Mouse (Mus musculus) E14TG2a.4 (cell line): ENCODE data around the gene Gm21119.
"Not testable (repeated sequence)": the region's sequence is repeated elsewhere in the genome, so short reads cannot be mapped to it uniquely, and the experiment has no call there.

Experiments used
- H3K27me3 ChIP-seq: 2 replicates; pipeline ENCODE4 v1.6.1; 2014; ENCODE audit warnings: low read length, control low read depth; ENCODE audit not compliant: insufficient read depth
- H3K36me3 ChIP-seq: 2 replicates; pipeline ENCODE4 v1.6.1; 2014; ENCODE audit warnings: low read length, control low read depth; ENCODE audit not compliant: insufficient read depth
- H3K4me1 ChIP-seq: replicated peaks from 2 replicates; pipeline ENCODE4 v1.6.1; 2014; ENCODE audit warnings: low read depth, low read length, control low read depth
- H3K4me3 ChIP-seq: replicated peaks from 2 replicates; pipeline ENCODE4 v1.5.1; 2014; ENCODE audit warnings: mild to moderate bottlenecking, low read length
- H3K9me3 ChIP-seq: 2 replicates; pipeline ENCODE4 v1.6.1; 2014; ENCODE audit warnings: low read length, control low read depth
- CTCF ChIP-seq: conservative IDR thresholded peaks from 2 replicates; pipeline ENCODE4 v1.5.1; 2014; ENCODE audit warnings: low read length

The Gm21119 gene

DNA sequence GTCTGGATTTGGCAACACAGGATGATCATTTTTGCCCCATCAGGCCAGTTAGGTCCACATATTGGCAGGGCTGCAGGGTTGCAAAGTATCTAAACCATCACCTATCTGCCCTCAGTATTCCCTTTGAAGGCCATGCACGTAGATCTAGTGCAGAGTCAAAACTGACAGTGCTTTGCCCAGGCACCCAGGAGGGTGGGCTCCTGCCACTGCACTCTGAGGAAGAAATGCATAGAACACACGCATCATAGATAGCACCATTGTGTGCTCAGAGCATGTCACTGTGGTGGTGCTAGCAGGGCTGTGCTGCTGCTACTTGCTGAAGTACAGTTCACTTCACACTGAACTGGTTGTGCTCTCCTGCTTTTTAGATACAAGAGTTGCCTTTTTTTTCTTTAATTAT, at the start of gene Gm21119:
Gene Gm21119 (plus strand): TSS at position 301 of the 400 bp plus-strand sequence.
- H3K4me3 ChIP-seq, H3K27me3 ChIP-seq, H3K4me1 ChIP-seq, H3K36me3 ChIP-seq, H3K9me3 ChIP-seq: not testable (repeated sequence)

DNA sequence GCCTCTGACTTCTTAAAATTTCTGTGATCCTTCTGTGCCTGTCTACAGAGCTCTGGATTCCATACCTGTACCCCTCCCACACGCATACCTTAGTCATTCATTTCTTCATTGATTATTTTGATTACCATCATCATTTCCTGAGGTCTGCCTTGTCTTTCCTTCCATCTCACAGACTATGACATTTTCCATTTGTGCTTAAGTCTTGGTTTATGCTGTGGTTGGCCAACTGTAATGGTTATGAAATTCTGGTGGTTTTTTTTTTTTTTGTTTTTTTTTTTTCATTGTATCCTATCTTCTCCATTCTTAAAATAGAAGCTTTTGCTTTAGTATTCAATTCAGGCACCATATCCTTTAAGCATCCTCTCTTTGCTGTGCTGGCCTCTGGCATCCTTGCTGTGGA, 48.0 kb upstream of the Gm21119 start:
- not testable (repeated sequence) for H3K4me1 ChIP-seq, H3K4me3 ChIP-seq, H3K36me3 ChIP-seq, H3K9me3 ChIP-seq, H3K27me3 ChIP-seq

DNA sequence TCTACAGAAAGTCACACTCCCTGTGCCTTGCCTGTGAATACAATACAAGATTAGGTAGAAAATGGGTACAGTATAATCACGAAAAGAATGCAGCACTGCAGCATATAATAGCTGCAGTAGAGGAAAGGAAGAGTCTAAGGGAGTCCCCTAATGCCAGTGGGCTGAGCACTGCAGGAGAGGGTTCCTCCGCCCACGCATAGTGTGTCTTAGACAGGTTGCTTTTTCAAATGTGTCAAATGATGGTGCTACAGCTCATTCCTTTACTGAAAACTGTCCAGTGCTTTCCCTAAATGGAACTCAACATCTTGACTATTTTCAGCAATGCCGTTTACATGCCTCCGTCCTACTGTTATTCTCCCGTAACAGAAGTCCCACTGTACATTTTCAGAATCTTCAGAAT, 33.6 kb upstream of the Gm21119 start:
- not testable (repeated sequence) for H3K27me3 ChIP-seq, H3K4me3 ChIP-seq, H3K9me3 ChIP-seq, H3K36me3 ChIP-seq, H3K4me1 ChIP-seq

DNA sequence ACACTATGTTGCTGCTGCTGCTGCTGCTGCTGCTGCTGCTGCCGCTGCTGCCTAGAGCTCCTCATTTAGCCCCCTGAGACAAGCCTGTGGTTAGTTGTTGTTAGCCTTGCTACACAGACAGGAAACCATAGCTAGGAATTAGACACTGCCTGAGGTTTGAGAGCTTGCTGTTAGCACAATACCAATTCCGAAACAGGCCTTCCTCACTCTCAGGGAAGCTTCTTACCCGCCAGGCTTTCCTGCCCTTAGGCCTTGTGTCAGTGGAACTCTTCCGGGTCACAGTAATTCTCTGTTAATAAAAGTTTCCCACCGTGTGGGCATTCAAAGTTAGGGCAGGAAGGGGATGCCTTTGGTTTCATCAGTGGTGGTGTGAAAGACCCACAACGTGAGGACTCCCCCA, 31.9 kb upstream of the Gm21119 start:
- not testable (repeated sequence) for H3K27me3 ChIP-seq, H3K4me1 ChIP-seq, H3K9me3 ChIP-seq, H3K4me3 ChIP-seq, H3K36me3 ChIP-seq

DNA sequence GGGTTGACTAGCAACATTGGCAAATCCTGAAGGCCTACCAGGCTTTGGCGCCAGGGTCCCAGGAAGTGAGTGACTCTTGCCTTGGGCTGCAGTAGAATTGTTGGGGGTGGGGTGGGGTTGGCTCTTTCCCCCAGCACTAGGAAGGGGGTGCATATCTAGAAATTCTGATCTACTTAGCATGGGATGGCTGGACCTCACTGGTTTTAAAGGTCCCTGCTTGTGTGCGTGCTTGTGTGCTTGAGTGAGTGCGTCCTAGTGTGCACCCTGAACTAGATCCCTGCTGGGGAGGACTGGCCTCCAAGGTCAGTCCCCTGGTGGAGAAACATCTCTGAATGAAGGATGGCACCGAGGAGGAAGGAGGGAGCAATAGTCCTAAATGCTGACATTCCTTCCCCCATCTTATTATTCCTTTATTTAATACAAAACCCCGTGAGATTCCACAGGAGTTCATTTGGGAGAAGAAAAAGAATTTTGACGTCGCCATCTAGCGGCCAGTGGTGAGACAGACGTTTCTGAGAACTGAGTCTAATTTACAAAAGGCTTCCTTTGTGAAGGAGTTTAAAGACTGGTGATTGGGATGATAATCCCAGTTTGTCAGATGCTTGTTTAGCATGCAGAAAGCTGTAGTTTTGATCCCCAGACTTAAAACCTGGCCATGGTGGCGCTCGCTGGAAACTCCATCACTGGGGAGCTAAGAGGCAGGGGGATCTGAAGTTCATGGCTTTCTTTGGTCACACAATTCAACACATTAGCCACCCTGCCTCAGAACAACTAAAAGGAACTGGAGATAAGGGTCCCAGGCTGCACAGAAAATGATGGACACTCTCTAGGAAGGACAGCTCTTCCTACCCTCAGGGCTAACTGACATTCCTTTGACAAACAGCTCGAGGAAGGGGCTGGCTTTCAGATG, 26.2 kb upstream of the Gm21119 start:
- H3K4me1 ChIP-seq, H3K27me3 ChIP-seq, H3K36me3 ChIP-seq, H3K4me3 ChIP-seq, H3K9me3 ChIP-seq: not testable (repeated sequence)
- TF ChIP-seq CTCF, result peak; percentile 19; the same call in 1 of the 2 replicates

DNA sequence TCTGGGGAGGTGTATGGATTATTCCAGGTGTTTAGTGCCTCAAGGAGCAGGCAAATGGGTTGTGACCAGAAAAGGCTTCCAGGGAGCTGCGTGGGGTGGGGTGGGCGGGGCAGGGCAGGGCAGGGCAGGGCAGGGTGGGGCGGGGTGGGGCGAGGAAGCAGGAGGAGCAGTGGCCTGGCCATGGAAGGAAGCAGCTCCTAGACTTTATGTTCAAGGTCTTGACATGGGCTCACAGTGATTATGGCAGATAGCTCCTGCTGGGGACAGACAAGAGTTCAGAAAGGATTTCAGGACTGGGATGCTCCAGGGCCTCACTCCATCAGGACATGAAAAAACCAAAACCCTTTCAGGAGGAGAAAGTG, 25.6 kb upstream of the Gm21119 start:
- H3K4me3 ChIP-seq, result not testable (repeated sequence)

DNA sequence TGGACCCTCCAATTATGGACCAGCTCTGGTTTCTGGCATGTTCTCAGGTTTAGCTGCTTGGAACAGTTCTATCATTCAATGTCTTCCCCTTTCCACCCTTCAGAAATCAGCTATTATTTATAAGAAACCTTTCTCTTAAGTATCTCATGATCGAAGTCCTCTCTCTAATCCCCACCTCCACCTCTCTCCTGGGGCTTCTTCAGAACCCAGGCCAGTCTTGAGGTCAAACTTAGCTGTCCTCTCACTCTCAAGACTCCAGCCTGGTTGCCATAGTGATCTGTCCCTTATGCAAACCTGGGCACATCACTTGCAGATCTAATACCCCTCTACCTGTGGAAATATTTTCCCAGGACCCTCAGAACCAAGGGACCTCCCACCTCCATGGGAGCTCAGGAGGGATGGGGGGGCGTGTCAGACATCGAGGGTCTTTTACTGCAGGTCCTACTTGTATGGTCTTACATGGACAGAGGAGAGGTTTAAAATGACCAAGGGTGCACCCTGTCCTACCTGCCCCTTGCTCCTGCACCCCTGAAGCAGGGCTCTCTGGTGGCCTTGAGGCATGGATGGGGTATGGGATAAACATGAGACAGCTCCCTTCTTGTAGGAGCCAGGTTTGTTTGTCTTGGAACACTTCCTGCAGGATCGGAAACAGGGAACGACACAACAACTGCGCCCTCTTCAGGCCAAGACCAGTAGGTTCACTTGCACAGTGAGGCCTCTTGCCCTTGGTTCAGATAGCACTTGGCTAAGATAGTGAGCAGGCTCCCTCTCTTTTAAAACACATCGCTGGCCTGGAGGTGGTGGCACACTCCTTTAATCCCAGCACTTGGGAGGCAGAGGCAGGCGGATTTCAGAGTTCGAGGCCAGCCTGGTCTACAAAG, 24.4 kb upstream of the Gm21119 start:
- H3K27me3 ChIP-seq, H3K4me1 ChIP-seq, H3K36me3 ChIP-seq, H3K4me3 ChIP-seq, H3K9me3 ChIP-seq: not testable (repeated sequence)

More for the DNA sequence above, 25.6 kb upstream of the Gm21119 start:
- H3K36me3 ChIP-seq, H3K9me3 ChIP-seq, H3K4me1 ChIP-seq, H3K27me3 ChIP-seq: not testable (repeated sequence)

DNA sequence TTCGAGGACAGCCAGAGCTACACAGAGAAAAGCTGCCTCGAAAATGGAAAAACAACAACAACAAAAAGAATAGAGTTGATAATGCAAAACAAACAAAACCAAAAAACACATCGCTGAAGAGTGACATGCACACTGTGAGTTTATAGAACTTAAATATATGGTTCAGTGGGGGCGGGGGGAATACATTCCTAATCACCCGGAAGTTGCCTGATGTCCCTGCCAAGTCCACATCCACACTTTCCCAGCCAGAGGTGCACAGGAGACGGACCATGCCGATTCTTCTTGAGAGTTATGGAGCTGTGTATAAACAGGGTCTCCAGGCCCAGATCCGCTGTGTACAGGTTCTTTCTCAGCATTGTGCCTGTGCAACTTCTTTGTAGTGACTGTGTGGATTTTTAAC, 23.7 kb upstream of the Gm21119 start:
- H3K27me3 ChIP-seq, H3K9me3 ChIP-seq, H3K4me1 ChIP-seq, H3K4me3 ChIP-seq, H3K36me3 ChIP-seq: not testable (repeated sequence)

DNA sequence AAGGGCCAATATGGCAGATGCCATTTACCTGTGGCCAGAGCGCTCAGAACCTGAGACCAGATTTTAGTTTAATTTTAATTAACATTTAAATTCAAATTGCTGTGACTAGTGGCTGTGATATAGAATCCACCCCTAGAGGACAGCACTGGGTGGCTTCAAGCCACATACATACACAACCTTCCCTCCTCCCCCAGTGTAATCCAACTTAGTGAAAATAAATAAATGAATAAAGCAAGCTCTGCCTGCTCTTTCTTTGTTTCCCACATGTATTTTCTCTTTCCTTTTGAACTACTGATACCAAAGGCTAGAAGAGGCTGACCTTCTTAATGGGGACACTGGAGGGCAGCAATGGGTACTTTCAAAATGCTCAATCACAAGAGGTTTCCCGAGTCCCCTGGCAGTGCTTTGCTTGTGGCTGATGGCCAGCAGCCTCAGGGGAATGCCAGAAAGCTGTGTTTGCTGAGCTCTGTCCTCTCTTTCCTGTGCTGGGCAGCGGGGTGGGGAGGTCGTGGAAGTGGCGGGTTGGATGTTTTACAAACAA, 21.9 kb upstream of the Gm21119 start:
- H3K27me3 ChIP-seq, H3K4me1 ChIP-seq, H3K36me3 ChIP-seq, H3K4me3 ChIP-seq, H3K9me3 ChIP-seq: not testable (repeated sequence)

DNA sequence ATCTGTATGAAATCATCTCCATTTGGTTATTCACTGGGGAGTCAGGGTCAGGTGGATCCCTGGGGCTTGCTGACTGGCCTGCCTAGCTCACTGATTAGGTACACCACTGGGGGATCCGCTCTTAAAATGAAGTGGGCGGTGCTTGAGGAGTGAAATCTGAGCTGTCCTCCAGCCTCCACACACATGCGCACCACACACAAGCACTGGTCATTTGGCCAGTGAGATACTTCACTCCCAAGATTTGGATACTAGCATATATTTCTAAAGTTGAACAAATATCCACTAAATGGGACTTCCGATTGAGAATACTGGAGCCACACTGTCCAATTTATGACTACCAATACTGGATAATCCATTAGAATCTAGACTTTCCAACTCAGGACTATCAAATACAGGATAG, 20.9 kb upstream of the Gm21119 start:
- not testable (repeated sequence) for H3K4me1 ChIP-seq, H3K36me3 ChIP-seq, H3K27me3 ChIP-seq, H3K4me3 ChIP-seq, H3K9me3 ChIP-seq

DNA sequence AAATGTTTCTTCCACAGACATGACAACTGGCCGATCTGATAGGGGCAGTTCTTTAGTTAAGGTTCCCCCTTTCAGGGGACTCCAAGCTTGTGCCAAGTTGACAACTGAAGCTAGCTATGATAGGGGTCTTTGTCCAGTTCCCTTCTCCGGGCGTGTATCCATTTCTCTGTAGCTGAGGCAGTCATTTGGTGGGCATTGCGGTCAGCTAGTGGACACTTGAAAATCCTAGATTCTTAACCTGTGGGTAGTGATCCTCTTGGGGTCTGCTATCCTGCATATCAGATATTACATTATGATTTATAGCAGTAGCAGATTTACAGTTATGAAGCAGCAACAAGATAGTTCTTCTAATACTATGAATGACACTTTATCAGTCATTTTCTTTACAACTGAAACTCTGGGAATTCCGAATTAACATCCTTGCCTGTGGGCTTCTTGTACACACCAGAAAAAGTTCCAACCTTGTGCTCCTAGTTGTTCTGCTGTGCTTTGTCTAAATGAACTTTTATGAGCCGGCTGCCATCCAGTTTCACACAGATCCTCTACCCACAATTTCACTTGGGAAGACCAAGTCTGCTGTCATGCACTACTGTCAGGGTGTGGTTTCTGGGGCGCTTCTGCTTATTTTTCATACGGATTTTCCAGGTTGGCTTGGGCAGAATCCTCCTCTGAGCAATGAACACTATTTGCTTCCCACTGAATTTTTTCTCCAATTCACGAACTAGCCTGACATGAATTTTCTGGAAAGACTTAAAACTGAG, 18.5 kb upstream of the Gm21119 start:
- H3K9me3 ChIP-seq, H3K27me3 ChIP-seq, H3K4me1 ChIP-seq, H3K4me3 ChIP-seq, H3K36me3 ChIP-seq: not testable (repeated sequence)

DNA sequence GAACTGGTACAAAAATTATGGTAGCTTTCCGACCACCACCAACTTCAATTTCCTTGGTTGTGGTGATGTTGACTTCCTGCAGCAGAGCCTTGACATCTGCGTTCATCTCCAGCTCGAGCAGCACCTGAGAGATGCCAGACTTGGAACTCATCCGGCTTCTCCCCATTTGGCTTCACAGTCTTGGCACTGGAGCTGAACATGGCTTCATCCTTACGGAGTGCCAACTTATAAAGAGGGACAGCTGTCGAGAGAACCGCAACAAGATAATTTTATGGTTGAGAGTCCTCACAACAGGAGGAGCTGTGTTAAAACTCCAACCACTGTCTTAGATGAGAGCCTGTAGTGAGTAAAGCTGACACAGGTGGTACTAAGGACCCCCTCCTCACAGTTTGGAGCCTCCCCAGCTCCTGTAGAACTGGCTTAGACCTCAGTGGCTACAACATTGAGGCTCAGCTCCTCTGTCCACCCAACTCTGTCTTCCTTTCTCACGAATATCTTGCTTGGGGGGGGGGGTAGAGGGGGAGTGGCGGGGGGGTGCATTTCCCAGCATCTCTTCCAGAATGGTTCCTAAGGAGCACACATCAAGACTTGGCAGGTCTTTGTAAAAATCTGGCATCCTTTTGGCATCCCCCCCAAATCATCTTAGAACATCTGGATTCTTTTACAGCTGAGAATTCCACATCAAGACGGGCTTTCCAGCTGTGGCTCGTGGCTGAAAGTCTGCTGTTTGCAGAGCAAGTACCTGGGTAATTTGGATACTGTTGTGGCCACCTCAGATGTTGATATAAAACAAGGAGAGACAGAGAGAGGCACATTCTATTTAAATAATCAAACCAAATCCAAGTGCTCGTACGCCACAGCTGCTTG, 17.6 kb upstream of the Gm21119 start:
- H3K27me3 ChIP-seq, H3K36me3 ChIP-seq, H3K9me3 ChIP-seq, H3K4me3 ChIP-seq, H3K4me1 ChIP-seq: not testable (repeated sequence)
